Mouse (Mus musculus) frontal cortex, adult 2 months (tissue): Measurements from ENCODE around the gene Dnah3. TPM values are rescaled to one million over a fixed set of nuclear protein-coding genes. Genes with fewer than 3 reads are reported as not detected.
A peak's percentile ranks its signal among the peaks of the same experiment; 100 is the strongest.

Source experiments
- DNase-seq, 2 experiments: peaks; one replicate each; pipeline ENCODE4 v3.0.0; 2022; ENCODE audit warnings: low spot score in 1 of 2; ENCODE audit errors: extremely low spot score in 1 of 2
- polyA plus RNA-seq: library from polyadenylated mRNA; depleted of rRNA; stranded (reverse); fragments of >200 nt; gene quantifications from 2 replicates; pipeline ENCODE4 v1.2.3, GENCODE M21; 2012

The Dnah3 gene
- polyA plus RNA-seq, 1 experiment, result 0.02 TPM

DNA sequence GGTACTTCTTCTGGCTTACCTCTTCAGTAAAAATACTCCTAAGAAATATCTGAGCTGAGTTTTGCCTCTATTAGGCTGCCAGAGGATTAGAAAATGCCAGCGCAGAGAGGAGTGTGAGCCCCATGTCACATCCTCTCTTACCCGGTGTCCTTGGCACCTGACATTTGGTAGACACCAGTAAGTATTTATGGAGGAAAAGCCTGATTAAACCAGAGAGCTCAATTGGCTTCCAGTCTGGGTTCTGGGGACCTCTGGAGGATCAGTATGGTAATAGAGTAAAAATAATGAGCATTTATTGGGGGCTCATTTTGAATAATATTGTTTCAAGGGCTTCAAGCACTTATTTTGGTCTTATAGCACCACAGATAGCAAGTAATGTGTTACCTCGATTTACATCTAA is 39.6 kb downstream of the Dnah3 start:
- DNase-seq, result no peak

DNA sequence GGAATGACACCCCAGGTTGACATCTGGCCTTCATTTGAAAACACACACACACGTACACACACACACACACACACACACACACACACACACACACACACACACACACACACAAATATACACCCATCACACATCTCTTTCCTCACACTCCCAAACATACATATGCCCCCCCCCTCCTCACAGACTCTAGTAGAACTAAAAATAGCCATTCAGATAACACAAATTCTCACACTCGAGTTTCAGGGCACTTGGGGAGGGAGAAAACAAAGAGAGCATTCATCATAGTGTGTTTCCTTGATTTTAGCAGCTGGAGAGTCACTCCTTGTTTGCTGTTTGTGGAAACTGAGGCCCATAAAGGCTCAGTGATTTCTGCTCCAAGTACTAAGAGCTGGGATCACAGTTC is 41.1 kb downstream of the Dnah3 start:
- DNase-seq, result no peak

DNA sequence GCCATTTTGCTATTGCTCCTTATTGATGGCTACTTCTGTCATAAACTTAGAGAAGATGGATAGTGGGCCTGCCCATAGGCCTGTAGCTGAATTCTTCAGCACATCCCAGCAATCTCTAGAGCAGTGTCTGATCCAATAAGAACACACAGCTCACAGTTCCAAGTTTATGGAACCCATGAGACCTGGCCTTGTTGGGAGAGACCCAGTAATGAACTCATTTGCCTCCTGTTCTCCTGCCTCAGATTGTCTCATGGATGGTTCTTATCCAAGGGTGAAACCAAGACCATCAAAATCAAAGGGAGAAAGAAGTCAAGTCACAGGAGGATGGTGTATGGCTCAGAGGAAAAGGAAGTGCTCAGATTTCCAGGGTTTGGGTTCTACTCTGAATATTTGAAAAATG is 44.6 kb downstream of the Dnah3 start:
- DNase-seq, result no peak

DNA sequence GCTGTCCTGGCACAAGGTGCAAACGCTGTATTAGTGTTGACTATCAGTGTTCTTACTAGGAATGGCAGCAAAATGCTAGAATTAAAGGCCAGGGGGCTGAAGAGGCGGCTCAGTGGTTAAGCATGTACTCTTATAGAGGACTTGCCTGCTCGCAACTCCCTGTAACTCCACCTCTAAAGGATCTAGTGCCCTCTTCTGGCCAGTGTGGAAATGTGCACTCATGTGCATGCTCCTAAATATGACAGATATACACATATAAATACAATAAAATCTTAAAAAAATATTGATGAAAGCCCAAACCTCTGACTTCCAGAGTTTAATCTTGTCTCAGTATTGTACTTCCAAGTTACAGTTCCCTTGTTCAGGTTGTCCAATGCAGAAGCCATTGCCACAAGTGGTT is 51.1 kb downstream of the Dnah3 start:
- DNase-seq, result no peak

DNA sequence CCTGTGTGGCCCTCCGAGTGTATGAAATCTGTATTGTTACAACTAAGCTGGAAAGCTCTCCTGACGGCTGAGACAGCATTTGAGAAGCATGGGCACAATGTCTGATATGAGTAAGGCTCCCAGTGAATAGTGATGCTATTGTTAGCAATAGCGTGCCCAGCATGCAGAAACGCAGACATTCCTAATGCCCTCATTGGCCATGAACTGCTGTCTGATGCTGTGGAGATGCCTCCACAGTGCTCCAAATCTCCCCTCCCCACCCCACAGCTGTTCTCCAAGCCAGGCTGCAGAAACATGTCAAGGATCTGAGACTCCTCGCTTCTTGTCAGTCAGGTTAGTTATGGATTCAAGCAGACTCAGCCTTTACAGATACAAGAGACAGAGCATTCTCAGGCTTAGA is 58.7 kb downstream of the Dnah3 start:
- DNase-seq, result peak; percentile 8 to 42

DNA sequence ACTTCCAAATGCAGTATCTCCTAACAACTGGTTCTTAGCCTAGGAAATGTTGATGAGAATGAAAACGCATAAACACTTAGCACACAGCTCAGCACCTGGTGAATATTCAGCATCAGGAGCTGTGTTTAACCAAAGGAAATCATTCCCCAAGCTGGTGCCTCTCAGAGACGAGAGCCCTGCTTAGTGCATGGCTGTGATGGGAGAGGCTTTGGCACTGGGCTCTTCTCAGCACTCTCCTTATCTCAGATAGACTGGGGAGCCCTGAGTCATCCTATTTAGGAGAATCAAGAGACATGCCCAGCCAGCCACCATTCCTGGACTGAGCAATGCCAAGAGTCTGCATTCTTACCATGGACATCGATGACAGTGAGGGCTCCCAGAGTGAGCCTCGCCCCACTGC is 60.1 kb downstream of the Dnah3 start:
- DNase-seq, result no peak

DNA sequence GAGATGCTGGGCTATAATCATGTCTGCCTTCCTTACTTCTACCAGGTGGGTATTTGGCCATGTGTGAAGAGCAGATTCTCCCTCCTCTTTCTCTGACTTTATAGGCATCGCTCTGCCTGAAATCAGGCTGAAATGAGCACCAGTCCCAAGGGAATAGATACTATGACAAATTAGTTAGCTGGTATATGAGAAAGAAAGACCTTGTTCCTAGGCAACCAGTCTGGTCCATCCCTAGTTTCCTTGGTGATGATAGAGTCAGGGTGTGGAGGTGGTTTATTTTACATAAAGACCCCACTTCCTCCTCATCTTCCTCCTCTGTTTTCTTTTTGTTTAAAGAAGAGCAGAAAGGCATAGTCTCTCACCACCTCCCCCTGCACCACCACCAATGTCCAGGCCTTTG is 60.5 kb downstream of the Dnah3 start:
- DNase-seq, result peak in 1 of 2 experiments; percentile 20

DNA sequence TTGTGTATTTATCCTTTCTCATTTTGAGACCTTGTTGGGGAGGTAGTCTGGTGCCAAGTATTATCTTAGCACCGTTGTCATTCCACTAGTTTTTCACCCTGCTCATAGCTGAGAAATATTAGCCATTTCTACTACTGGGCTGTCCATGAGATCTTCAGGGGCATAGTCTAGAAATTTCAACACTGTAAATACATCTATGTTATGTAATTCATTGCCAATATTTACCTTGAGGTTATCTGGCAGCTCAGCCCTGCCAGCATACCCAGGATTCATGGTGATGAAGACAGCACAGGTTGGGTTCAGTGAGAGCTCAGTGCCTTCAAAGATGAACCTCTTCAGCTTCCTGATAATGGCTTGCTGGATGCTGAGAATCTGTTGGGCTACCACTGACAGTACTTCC is 66.4 kb downstream of the Dnah3 start:
- no peak for DNase-seq

DNA sequence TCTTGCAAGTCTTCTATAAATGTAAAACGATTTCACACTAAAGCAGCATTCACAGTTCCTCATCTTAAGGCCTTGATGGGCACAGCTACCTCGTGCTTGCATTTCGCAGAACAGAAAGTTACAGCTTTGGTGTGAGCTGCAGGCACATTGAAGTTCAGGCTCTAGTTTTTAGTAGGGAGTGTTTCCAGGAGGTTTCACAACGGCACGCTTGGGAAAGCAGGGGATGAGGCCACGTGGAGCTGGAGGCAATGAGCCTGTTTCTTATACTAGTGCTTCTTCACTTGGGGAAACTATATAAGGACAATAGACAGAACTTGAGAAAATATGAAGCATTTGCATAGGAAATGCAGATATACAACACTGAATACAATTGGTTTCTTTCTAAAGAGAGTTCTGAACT is 98.0 kb downstream of the Dnah3 start:
- DNase-seq, result no peak

DNA sequence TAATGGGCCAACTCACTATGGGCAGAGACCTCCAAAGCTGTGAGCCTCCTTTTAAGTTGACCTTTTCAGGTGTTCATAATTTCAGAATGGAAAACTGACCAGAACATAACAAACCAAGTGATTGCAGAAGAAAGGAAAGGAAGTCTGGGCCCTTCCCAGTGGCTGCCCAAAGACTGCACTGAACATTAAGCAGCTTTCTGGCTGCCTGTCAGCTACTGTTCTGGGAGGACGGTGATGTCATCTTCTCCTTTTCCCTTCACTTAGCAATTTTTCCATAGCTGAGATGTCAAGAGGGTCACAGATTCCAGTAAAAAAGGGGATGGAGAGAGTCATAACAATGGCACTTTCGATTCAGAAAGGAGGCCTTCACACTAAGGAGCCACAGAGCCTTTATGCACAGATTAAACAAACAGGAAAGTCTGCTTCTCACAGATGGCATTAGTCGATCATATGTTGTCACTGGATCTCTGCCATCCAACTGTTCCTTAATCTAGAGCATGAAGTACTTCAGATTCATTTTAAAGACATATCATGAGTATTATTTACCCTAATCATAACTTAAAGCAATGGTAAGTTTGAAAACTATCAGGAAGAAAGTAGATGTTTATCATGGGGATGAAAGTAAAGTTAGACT is 109.7 kb downstream of the Dnah3 start:
- DNase-seq, result peak in 1 of 2 experiments; percentile 40

DNA sequence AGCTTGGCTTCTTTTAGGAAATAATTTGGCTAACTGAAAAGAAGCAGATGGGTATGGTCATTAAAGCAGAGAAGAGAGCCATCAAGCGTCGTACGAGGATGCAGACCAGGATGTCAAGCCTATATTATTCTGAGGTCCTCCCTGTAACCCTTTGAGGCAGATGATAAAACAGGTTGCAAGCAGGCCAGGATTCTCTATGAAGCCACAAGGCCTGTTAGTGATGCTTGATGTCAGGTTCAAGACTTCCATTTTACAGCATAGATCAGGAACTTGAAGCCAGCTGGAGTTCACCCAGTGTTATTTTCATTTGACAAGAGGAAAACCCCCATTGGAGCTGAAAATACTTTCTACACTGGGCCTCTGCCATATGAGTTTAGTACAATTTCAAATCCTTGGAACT is 114.9 kb downstream of the Dnah3 start:
- DNase-seq, result no peak

DNA sequence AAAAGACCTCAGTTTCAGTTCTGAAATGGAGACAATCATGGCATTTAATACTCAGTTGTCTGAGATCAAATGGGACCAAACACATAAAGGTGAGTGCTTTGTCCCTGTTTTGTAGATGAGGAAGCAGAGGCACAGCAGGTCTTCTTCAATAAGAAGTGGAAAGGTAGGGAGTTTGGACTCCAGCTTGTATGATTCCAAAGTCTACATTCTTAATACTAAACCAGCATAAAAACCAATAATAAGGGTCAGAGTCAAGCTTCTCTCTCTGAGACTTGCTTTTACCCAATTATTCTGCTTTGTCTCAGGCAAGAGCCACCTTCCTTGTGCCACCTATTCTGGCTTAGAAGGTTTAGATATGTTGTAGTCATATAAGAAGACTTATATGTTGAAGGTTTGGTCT is 116.5 kb downstream of the Dnah3 start:
- no peak for DNase-seq

DNA sequence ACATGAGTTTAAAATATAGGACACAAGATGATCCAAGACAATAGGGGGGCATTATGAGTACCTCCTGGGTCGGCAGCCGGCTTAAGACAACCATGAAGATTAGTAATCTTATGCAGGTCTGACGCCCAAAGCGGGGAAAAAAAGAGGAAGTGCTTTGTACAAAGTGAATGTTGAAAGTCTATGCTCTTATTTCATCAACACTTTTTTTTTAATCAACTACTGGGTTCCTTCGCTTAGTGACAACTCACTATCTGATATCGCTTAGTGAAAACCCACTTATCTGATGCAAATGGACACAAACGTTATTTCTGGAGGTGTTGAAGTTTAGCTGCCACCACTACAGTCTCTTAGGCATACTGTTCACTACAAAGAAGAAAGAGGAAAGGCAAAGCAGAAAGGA is 117.5 kb downstream of the Dnah3 start:
- DNase-seq, result no peak

DNA sequence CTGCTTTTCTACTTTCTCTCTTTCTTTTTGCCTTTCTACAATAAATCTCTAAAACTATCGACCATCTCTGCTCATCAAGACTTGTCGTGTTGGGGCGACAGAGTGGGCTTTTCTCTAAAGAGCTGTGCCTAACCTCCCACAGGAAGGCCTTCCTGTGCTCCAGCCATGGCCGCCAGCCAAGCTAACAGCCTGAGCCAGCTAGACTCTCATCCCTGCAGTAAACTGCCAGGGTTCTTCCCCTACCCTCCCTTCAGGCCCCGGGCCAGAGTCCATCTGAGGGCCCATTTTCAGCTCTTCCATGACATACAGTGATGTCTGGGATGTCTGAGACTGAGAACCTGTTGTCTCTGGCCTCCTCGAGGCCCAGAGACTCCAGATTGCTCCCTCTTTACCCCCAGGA is 118.8 kb downstream of the Dnah3 start:
- no peak for DNase-seq

DNA sequence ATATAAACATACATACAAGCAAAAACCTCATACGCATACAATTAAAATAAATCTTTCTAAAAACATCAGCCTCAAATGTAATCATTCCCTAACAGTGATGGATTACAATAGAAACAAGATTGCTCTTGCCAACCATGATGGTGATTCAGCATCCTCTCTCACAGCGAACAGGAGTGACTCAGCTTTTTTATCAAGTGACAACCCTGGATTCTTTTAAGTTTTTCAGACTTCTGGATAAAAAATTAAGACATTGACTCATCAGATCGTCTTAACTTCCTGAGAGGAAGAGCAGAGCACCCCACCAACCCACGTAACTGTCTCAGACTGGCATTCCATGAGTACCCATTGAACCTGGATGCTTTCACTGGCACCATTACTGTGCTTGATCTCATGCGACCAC is 120.9 kb downstream of the Dnah3 start:
- peak in 1 of 2 experiments; percentile 37 for DNase-seq

DNA sequence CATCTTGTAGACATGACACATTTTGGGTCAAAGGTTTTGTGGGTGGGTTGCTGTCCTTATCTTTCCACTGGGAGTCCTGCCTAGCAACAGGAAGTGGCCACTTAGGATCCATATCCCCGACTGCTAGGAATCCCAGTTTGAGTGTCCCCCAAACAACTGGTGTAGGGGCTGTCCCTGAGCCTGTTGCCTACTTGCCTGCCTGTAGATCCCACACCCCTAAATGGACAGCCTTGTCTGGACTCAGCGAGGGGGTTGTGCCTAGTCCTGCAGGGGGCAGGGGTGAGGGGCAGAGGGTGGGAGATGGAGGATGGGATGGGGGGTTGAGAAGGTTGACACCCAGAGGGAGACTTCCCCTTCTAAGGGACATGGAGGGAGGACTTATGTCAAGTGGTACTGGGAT is 125.8 kb downstream of the Dnah3 start:
- DNase-seq, result no peak

DNA sequence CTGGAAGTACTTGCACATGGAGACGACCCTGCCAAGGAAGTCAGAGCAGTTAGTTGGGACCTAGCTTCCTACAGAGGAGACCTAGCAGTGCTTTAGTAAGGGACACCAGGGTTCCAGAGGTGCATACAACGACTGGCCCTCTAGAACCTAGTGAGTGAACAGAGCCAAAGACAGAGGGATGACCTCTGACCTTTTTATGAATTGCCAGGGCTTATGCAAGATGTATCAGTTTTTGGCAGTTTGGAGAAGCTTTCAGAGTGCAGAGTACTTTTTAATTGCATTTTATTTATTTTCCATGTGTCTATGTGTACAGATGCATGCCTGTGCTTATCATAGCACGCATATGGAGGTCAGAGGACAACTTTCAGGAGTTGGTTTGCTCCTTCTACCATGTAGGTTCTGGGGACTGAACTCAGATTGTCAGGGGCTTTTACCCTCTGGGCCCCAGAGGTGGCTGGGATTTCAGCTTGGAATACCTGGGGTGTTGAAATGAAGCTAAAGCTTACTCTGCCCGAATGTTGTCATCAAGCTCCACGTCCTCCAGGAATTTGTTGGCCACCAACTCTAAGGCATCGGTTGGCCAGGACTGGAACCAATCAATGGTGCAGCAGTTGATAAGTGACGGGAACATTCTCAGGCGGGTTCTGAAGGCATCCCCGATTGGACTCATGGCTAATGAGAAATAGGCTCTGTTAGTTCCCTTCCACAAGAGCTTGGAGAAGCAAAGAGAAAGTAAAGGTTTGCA is 129.3 kb downstream of the Dnah3 start:
- no peak for DNase-seq

DNA sequence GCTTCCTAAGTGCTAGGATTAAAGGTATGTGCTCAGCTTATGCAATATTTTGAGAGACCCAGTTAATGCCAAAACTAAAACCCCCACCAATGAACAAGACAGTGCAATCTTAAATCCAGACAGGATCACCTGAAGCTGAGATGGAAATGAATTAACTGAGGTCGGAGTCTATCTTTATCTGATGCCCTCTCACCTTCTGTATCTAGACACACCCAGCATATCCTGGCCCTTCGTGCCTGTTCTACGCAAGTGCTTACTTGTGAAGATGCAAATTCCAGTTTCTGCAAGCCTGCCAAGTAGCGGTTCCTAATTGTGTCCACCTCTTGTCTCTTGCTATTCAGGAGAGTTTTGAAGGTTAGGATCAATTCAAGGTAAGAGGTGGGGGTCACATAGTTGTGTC is 129.9 kb downstream of the Dnah3 start:
- no peak for DNase-seq

DNA sequence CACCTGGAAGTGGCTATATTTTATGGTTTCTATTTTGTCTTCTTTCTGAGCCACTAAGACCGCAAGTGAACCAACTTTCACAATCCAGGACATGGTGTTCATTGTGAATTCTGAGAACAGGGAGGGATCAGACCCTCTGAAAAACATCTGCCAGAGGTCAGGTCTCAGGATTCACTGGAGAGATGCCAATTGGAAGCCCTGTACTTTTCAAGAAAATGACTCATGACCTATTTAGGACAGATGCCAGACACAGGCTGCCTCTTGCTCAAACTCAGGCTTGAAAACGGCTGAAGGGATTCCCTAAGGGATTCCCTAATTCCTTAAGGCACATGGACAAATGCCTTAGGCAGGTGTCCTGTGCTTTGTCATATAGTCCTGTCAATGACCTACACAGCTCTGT is 134.0 kb downstream of the Dnah3 start:
- no peak for DNase-seq

DNA sequence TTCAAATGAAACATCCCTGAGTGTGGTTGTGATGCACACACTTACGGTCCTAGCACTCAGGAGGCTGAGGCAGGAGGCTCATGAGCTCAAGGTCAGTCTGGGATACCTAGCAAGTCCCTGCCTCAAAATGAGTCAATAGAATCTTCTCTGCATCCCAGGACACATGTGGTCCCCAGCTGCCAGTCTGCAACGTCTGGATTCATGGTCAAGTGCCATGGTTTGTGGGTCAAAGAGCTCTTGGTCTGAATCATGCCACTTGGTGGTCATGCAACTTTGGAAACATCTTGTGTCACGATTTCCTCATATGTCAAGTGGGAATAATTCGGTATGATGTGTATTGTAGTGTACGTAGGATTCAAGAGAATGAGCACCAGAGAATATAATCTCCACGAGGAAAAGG is 134.5 kb downstream of the Dnah3 start:
- DNase-seq, result no peak

DNA sequence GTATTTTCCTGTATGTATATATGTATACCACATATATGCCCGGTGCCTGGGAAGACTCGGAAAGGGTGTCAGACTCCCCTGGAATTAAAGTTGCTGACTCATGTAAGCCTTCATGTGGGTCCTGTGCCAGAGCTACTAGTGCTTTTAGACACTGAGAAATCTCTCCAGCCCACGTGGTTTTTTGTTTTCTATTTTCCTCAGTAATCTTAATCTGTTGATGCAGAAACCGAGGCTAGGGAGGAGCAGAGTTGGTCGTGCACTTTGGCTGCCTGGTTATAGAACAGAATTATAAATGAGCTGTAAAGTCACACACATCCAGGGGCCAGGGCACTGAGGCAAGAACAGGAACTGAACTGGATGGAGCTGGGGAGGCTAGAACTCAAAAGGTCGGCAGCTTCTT is 135.1 kb downstream of the Dnah3 start:
- peak in 1 of 2 experiments; percentile 30 for DNase-seq

DNA sequence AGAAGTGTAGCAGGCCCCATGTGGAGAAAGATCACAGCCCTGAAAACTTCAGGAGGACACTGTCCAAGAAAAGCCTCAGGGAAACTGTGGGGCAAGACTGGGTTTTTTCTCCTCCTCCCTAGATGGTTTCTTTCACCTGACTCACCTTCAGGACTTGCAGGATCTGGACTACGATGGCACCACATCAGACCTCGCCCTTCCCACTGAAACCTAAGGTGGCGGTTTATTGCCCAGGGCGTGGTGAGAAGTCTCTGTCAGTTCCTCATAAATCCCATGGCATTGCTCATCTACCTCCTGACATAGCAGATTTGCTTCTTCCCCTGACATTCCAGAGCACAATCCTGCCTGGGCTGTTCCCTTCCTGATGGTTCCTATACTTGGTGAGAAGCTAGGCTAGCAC is 135.6 kb downstream of the Dnah3 start:
- DNase-seq, result no peak

DNA sequence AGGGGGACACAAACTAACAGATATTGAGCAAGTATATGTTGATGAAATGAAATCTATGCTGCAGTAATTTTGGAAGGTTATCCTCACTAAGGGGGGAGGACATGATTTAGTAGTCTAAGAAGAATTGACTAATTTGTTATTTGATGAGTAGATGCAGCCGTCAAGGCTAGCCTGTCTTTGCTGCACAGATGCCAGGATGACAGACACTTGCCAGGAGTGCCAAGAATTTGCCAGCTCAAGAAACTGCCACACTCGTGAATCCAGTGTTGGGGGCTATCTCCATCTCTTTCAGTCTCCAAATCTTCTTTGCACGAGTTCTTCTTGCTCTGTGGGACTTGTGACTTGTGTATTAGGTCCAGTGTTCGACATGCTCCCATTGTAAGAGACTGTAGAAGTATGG is 136.0 kb downstream of the Dnah3 start:
- DNase-seq, result peak in 1 of 2 experiments; percentile 6
